Mouse (Mus musculus) intestine, postnatal 0 days (tissue): Measurements from ENCODE around the gene Sgk2. TPM values are rescaled to one million over a fixed set of nuclear protein-coding genes. Genes with fewer than 3 reads are reported as not detected.
A peak's percentile ranks its signal among the peaks of the same experiment; 100 is the strongest.

ENCODE experiments used
- ATAC-seq: fragments of 200-750 bp; cut with Nextera tagmentation; 2 replicates; pipeline ENCODE4 v1.8.0; 2017; ENCODE audit warnings: mild to moderate bottlenecking, moderate TSS enrichment, moderate library complexity
- H3K27ac ChIP-seq: fragments of 300-500 bp; sonication (generic); 2 replicates; pipeline ENCODE4 v1.5.1; 2014; ENCODE audit warnings: mild to moderate bottlenecking, low read depth, low read length, moderate library complexity
- H3K27me3 ChIP-seq: fragments of 300-500 bp; sonication (generic); replicated peaks from 2 replicates; pipeline ENCODE4 v1.6.1; 2014; ENCODE audit warnings: low read length, mixed read lengths; ENCODE audit not compliant: control insufficient read depth, insufficient read depth
- H3K36me3 ChIP-seq: fragments of 300-500 bp; sonication (generic); 2 replicates; pipeline ENCODE4 v1.6.1; 2014; ENCODE audit warnings: mild to moderate bottlenecking, moderate library complexity; ENCODE audit not compliant: control insufficient read depth, insufficient read depth
- H3K4me1 ChIP-seq: fragments of 300-500 bp; sonication (generic); replicated peaks from 2 replicates; pipeline ENCODE4 v1.6.1; 2014; ENCODE audit warnings: antibody characterized with exemption, low read length, mixed read lengths; ENCODE audit not compliant: control insufficient read depth, insufficient read depth
- H3K4me2 ChIP-seq: fragments of 300-500 bp; sonication (generic); replicated peaks from 2 replicates; pipeline ENCODE4 v1.6.1; 2014; ENCODE audit warnings: low read depth, mild to moderate bottlenecking, moderate library complexity
- H3K4me3 ChIP-seq: fragments of 300-500 bp; sonication (generic); 2 replicates; pipeline ENCODE4 v1.5.1; 2014; ENCODE audit warnings: low read depth, low read length
- H3K9ac ChIP-seq: fragments of 300-500 bp; sonication (generic); 2 replicates; pipeline ENCODE4 v1.6.1; 2014; ENCODE audit warnings: mild to moderate bottlenecking, low read depth, low read length
- H3K9me3 ChIP-seq: fragments of 300-500 bp; sonication (generic); 2 replicates; pipeline ENCODE4 v1.6.1; 2016; ENCODE audit warnings: mixed run types; ENCODE audit not compliant: control insufficient read depth
- CTCF ChIP-seq: sonication (generic); IDR thresholded peaks from 2 replicates; pipeline ENCODE4 v1.5.1; 2016; ENCODE audit warnings: low read depth, mild to moderate bottlenecking, control low read depth, antibody characterized with exemption, moderate library complexity
- WGBS: fragments of 180-500 bp; shearing (Covaris S2); extraction: QIAGEN DNeasy Blood & Tissue Kit; methylation state at CpG from one replicate; pipeline ENCODE4 v1.1.7; 2014; 5-methylcytosine and 5-hydroxymethylcytosine counted together
- polyA plus RNA-seq: library from polyadenylated mRNA; unstranded; fragments of >200 nt; fragmentation: Nextera tagmentation; extraction: Ambion mirVana; gene quantifications from 2 replicates; pipeline ENCODE4 v1.2.1, GENCODE M21; 2015

Sgk2 gene
- polyA plus RNA-seq, 1 experiment from 2014 or later = 5.4 TPM

DNA sequence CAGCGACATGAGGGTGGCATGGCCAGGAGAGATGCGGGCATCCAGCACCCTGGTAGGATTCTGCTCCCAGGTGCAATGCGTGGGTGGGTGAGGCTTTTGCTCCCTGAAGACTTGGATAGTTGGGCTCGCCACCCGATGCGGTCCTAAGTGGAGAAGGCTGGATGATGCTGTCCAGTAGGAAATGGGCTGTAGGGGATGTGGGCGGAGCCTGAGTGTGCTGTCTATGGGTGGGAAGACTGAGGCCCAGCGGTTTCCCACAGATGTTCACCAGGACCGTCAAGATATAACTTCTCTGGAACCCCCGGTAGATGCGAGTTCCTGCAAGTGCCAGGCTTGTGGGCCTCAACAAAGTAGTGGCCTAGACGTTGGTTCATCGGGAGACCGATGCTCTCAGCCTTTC is 38.9 kb upstream of the Sgk2 start:
- Histone ChIP-seq H3K27me3 (0 out of 2 replicates have a peak, but pooled peaks cover 10% of the 10 kb centered on the region), H3K9me3 (no peaks in the 10 kb centered on the region), H3K4me2 (peak overlapping the region; percentile 54), H3K4me1 (0 out of 2 replicates have a peak, but pooled peaks cover 3% of the 10 kb centered on the region), H3K36me3 (no peaks in the 10 kb centered on the region), H3K27ac (no peak overlapping the region), H3K9ac (no peak overlapping the region), H3K4me3 (peak overlapping the region; percentile 2; the same call in 1 of the 2 replicates)
- WGBS = 68% methylated on average over 14 of the region's 14 CpGs
- no peak for ATAC-seq
- no peak for TF ChIP-seq CTCF

- H3K9me3 ChIP-seq = no peaks in the 10 kb centered on the region
- no peaks in the 10 kb centered on the region for H3K4me1 ChIP-seq
- ATAC-seq = no peak
- H3K4me3 ChIP-seq = no peak overlapping the region
- H3K27ac ChIP-seq = no peak overlapping the region
- no peaks in the 10 kb centered on the region for H3K27me3 ChIP-seq
- no peak overlapping the region for H3K9ac ChIP-seq
- H3K36me3 ChIP-seq = no peaks in the 10 kb centered on the region
- H3K4me2 ChIP-seq = no peak overlapping the region
- 94% methylated on average over 2 of the region's 2 CpGs for WGBS
- TF ChIP-seq CTCF = no peak
These were observed 36.4 kb upstream of the Sgk2 start for GRCm38 (mm10) chr2:162950776-162951175.

DNA sequence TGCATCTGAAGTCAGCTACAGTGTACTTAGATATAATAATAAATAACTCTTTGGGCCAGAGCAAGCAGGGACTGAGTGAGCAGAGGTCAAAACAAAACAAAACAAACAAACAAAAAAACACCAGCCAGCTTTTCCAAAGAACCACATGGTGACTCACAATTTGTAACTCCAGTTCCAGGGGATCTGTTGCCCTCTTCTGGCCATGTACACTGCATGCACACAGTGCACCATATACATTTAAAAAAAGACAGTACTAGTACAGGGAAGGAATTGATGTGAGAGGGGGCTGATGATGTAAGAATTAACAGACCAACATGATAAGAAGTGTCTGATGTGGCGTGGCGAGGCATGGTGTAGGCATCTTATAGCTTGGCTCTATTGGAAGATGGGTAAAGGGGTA is 30.3 kb upstream of the Sgk2 start:
- WGBS = 90% methylated on average over 2 of the region's 2 CpGs
- H3K27ac ChIP-seq = no peak overlapping the region

GRCm38 (mm10) chr2:162961321-162961720 is 25.8 kb upstream of the Sgk2 start:
- H3K9me3 ChIP-seq = no peaks in the 10 kb centered on the region
- 65% methylated on average over 9 of the region's 10 CpGs for WGBS
- no peaks in the 10 kb centered on the region for H3K27me3 ChIP-seq
- no peak overlapping the region for H3K27ac ChIP-seq
- H3K4me2 ChIP-seq = no peak overlapping the region
- no peak for TF ChIP-seq CTCF
- ATAC-seq = no peak
- H3K9ac ChIP-seq = no peak overlapping the region
- H3K36me3 ChIP-seq = no peaks in the 10 kb centered on the region
- H3K4me1 ChIP-seq = no peaks in the 10 kb centered on the region
- H3K4me3 ChIP-seq = no peak overlapping the region

More for the DNA sequence above, 30.3 kb upstream of the Sgk2 start:
- Histone ChIP-seq H3K4me2 (no peak overlapping the region), H3K9me3 (no peaks in the 10 kb centered on the region), H3K27me3 (no peaks in the 10 kb centered on the region), H3K4me1 (no peaks in the 10 kb centered on the region), H3K4me3 (no peak overlapping the region), H3K36me3 (no peaks in the 10 kb centered on the region), H3K9ac (no peak overlapping the region)
- peak; percentile 49 for TF ChIP-seq CTCF
- ATAC-seq = peak; percentile 19; the same call in 1 of the 2 replicates

- WGBS = 85% methylated on average over 2 of the region's 2 CpGs
- H3K9ac ChIP-seq = no peak overlapping the region
- no peak overlapping the region for H3K4me3 ChIP-seq
- H3K9me3 ChIP-seq = no peaks in the 10 kb centered on the region
- no peaks in the 10 kb centered on the region for H3K27me3 ChIP-seq
- ATAC-seq = no peak
- H3K27ac ChIP-seq = no peak overlapping the region
- no peaks in the 10 kb centered on the region for H3K36me3 ChIP-seq
- H3K4me1 ChIP-seq = no peaks in the 10 kb centered on the region
- no peak overlapping the region for H3K4me2 ChIP-seq
- TF ChIP-seq CTCF = no peak
These were observed 20.4 kb upstream of the Sgk2 start for GRCm38 (mm10) chr2:162966734-162967133.

DNA sequence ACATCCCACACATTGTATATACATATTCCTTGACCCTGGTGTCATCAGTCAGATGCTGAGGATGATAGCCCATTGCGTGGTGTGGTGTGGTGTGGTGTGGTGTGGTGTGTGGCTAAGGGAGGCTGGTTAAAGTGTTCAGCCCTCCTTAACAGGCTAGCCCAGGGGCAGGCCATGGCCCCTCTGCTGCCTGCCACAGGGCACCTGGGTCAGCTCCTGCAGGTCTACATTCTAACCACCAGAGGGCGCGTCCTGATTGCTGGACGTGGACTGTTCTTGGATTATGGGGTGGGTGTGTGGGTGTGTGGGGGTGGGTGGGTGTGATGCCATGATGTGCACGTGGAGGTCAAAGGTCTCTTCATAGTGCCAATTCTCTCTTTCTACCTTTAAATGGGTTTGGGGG is 18.8 kb upstream of the Sgk2 start:
- 0 out of 2 replicates have a peak, but pooled peaks cover under 1% of the 10 kb centered on the region for H3K4me1 ChIP-seq
- H3K27me3 ChIP-seq = no peaks in the 10 kb centered on the region
- no peaks in the 10 kb centered on the region for H3K9me3 ChIP-seq
- 10% methylated on average over 5 of the region's 5 CpGs for WGBS
- TF ChIP-seq CTCF = peak; percentile 88
- H3K9ac ChIP-seq = no peak overlapping the region
- H3K4me2 ChIP-seq = no peak overlapping the region
- no peak overlapping the region for H3K4me3 ChIP-seq
- no peak overlapping the region for H3K27ac ChIP-seq
- no peaks in the 10 kb centered on the region for H3K36me3 ChIP-seq
- peak; percentile 28; the same call in 1 of the 2 replicates for ATAC-seq

GRCm38 (mm10) chr2:162969101-162969500 is 18.0 kb upstream of the Sgk2 start:
- H3K4me2 ChIP-seq = no peak overlapping the region
- H3K36me3 ChIP-seq = no peaks in the 10 kb centered on the region
- 0 out of 2 replicates have a peak, but pooled peaks cover 7% of the 10 kb centered on the region for H3K4me1 ChIP-seq
- no peaks in the 10 kb centered on the region for H3K9me3 ChIP-seq
- no peak for TF ChIP-seq CTCF
- H3K4me3 ChIP-seq = no peak overlapping the region
- WGBS = 84% methylated on average over 3 of the region's 3 CpGs
- no peak for ATAC-seq
- H3K9ac ChIP-seq = no peak overlapping the region
- no peaks in the 10 kb centered on the region for H3K27me3 ChIP-seq
- no peak overlapping the region for H3K27ac ChIP-seq
